Mouse (Mus musculus) forebrain, embryonic 13.5 days (tissue): ENCODE measurements around the gene Spata13. TPM values are rescaled to one million over a fixed set of nuclear protein-coding genes. Genes with fewer than 3 reads are reported as not detected.

ENCODE experiments used
- ATAC-seq: fragments of 200-750 bp; cut with Nextera tagmentation; 2 replicates; pipeline ENCODE4 v1.8.0; 2017
- H3K27ac ChIP-seq: fragments of 300-500 bp; sonication (generic); 2 replicates; pipeline ENCODE4 v1.5.1; 2015; ENCODE audit warnings: inconsistent platforms, mild to moderate bottlenecking, moderate library complexity
- H3K27me3 ChIP-seq: fragments of 300-500 bp; sonication (generic); 2 replicates; pipeline ENCODE4 v1.6.1; 2015; ENCODE audit warnings: mild to moderate bottlenecking, inconsistent platforms
- H3K36me3 ChIP-seq: fragments of 300-500 bp; sonication (generic); 2 replicates; pipeline ENCODE4 v1.6.1; 2015; ENCODE audit warnings: mild to moderate bottlenecking, inconsistent platforms; ENCODE audit not compliant: poor library complexity, severe bottlenecking
- H3K4me1 ChIP-seq: fragments of 300-500 bp; sonication (generic); 2 replicates; pipeline ENCODE4 v1.6.1; 2015; ENCODE audit warnings: inconsistent platforms
- H3K4me2 ChIP-seq: fragments of 300-500 bp; sonication (generic); 2 replicates; pipeline ENCODE4 v1.6.1; 2015; ENCODE audit warnings: inconsistent platforms, mild to moderate bottlenecking, moderate library complexity
- H3K4me3 ChIP-seq: fragments of 300-500 bp; sonication (generic); 2 replicates; pipeline ENCODE4 v1.5.1; 2015; ENCODE audit warnings: mild to moderate bottlenecking, inconsistent platforms
- H3K9ac ChIP-seq: fragments of 300-500 bp; sonication (generic); 2 replicates; pipeline ENCODE4 v1.6.1; 2015; ENCODE audit warnings: mild to moderate bottlenecking, inconsistent platforms
- H3K9me3 ChIP-seq: fragments of 300-500 bp; sonication (generic); replicated peaks from 2 replicates; pipeline ENCODE4 v1.6.1; 2016; ENCODE audit warnings: inconsistent platforms
- WGBS: fragments of 180-500 bp; shearing (Covaris S2); methylation state at CpG from one replicate; pipeline ENCODE4 v1.1.7; 2015; 5-methylcytosine and 5-hydroxymethylcytosine counted together
- polyA plus RNA-seq: library from polyadenylated mRNA; unstranded; fragments of >200 nt; fragmentation: Nextera tagmentation; extraction: Ambion mirVana; gene quantifications from 2 replicates; pipeline ENCODE4 v1.2.1, GENCODE M21; 2015

Gene Spata13
- polyA plus RNA-seq, 1 experiment from 2014 or later, result 83.0 TPM

- Histone ChIP-seq H3K27me3 (no peaks in the 10 kb centered on the region), H3K9me3 (no peaks in the 10 kb centered on the region), H3K9ac (no peak overlapping the region), H3K4me1 (no peaks in the 10 kb centered on the region), H3K27ac (no peak overlapping the region), H3K4me3 (no peak overlapping the region), H3K36me3 (no peaks in the 10 kb centered on the region), H3K4me2 (no peak overlapping the region)
- 74% methylated on average over 9 of the region's 9 CpGs for WGBS
- ATAC-seq, result no peak
Measured at GRCm38 (mm10) chr14:60621076-60621475, 12.7 kb upstream of the Spata13 start.

- Histone ChIP-seq H3K36me3 (no peaks in the 10 kb centered on the region), H3K4me2 (no peak overlapping the region), H3K27ac (no peak overlapping the region), H3K4me1 (no peaks in the 10 kb centered on the region), H3K9ac (no peak overlapping the region), H3K4me3 (no peak overlapping the region), H3K9me3 (no peaks in the 10 kb centered on the region), H3K27me3 (no peaks in the 10 kb centered on the region)
- no peak for ATAC-seq
- 87% methylated on average over 6 of the region's 6 CpGs for WGBS
Measured at GRCm38 (mm10) chr14:60625486-60625885, 8.3 kb upstream of the Spata13 start.

- ATAC-seq, result no peak
- no peak overlapping the region for H3K9ac ChIP-seq
- H3K27ac ChIP-seq, result no peak overlapping the region
- no peaks in the 10 kb centered on the region for H3K36me3 ChIP-seq
- no peak overlapping the region for H3K4me3 ChIP-seq
- 0 out of 2 replicates have a peak, but pooled peaks cover 6% of the 10 kb centered on the region for H3K4me1 ChIP-seq
- no peaks in the 10 kb centered on the region for H3K27me3 ChIP-seq
- 78% methylated on average over 9 of the region's 9 CpGs for WGBS
- H3K9me3 ChIP-seq, result no peaks in the 10 kb centered on the region
- H3K4me2 ChIP-seq, result no peak overlapping the region
Measured at GRCm38 (mm10) chr14:60629887-60630460, 3.8 kb upstream of the Spata13 start.

- Histone ChIP-seq H3K27ac (no peak overlapping the region), H3K4me1 (peaks cover 15% of the 10 kb centered on the region), H3K4me3 (no peak overlapping the region), H3K36me3 (no peaks in the 10 kb centered on the region), H3K9ac (no peak overlapping the region), H3K9me3 (no peaks in the 10 kb centered on the region), H3K27me3 (no peaks in the 10 kb centered on the region), H3K4me2 (no peak overlapping the region)
- ATAC-seq, result no peak
- WGBS, result 90% methylated on average over 4 of the region's 4 CpGs
Measured at GRCm38 (mm10) chr14:60630981-60631380, 2.8 kb upstream of the Spata13 start.

- under 1% methylated on average over 43 of the region's 45 CpGs for WGBS
- peaks cover 6% of the 10 kb centered on the region for H3K36me3 ChIP-seq
- H3K4me2 ChIP-seq, result peak overlapping the region; percentile 92
- no peaks in the 10 kb centered on the region for H3K9me3 ChIP-seq
- no peaks in the 10 kb centered on the region for H3K27me3 ChIP-seq
- peaks cover 56% of the 10 kb centered on the region for H3K4me1 ChIP-seq
- H3K9ac ChIP-seq, result peak overlapping the region; percentile 90
- peak overlapping the region; percentile 83 for H3K4me3 ChIP-seq
- no peak; the same call in 1 of the 2 replicates for ATAC-seq
- peak overlapping the region; percentile 84 for H3K27ac ChIP-seq
Measured at GRCm38 (mm10) chr14:60634877-60635771, 1.3 kb downstream of the Spata13 start.

GRCm38 (mm10) chr14:60635911-60636607 is 2.3 kb downstream of the Spata13 start:
- Histone ChIP-seq H3K27ac (peak overlapping the region; percentile 58; the same call in 1 of the 2 replicates), H3K9me3 (no peaks in the 10 kb centered on the region), H3K4me3 (peak overlapping the region; percentile 83), H3K4me2 (peak overlapping the region; percentile 92), H3K9ac (peak overlapping the region; percentile 90), H3K36me3 (peaks cover 6% of the 10 kb centered on the region), H3K27me3 (no peaks in the 10 kb centered on the region), H3K4me1 (peaks cover 64% of the 10 kb centered on the region)
- 4% methylated on average over 14 of the region's 14 CpGs for WGBS
- no peak for ATAC-seq

GRCm38 (mm10) chr14:60636608-60636980 is 2.8 kb downstream of the Spata13 start:
- H3K27me3 ChIP-seq, result no peaks in the 10 kb centered on the region
- 0 out of 2 replicates have a peak overlapping the region, but pooled peaks have one; percentile 58 for H3K27ac ChIP-seq
- H3K4me3 ChIP-seq, result peak overlapping the region; percentile 83
- H3K36me3 ChIP-seq, result peaks cover 6% of the 10 kb centered on the region
- peak overlapping the region; percentile 90 for H3K9ac ChIP-seq
- H3K4me1 ChIP-seq, result peaks cover 69% of the 10 kb centered on the region
- H3K9me3 ChIP-seq, result no peaks in the 10 kb centered on the region
- peak overlapping the region; percentile 92 for H3K4me2 ChIP-seq
- no peak for ATAC-seq
- WGBS, result 12% methylated on average over 2 of the region's 2 CpGs

GRCm38 (mm10) chr14:60636996-60637395 is 3.2 kb downstream of the Spata13 start:
- 30% methylated on average over 9 of the region's 9 CpGs for WGBS
- Histone ChIP-seq H3K36me3 (peaks cover 6% of the 10 kb centered on the region), H3K27ac (0 out of 2 replicates have a peak overlapping the region, but pooled peaks have one; percentile 58), H3K4me1 (peaks cover 73% of the 10 kb centered on the region), H3K9me3 (no peaks in the 10 kb centered on the region), H3K27me3 (no peaks in the 10 kb centered on the region), H3K9ac (peak overlapping the region; percentile 90), H3K4me2 (peak overlapping the region; percentile 92), H3K4me3 (peak overlapping the region; percentile 83)
- ATAC-seq, result no peak

GRCm38 (mm10) chr14:60638159-60638558 is 4.4 kb downstream of the Spata13 start:
- H3K4me3 ChIP-seq, result peak overlapping the region; percentile 83
- peaks cover 6% of the 10 kb centered on the region for H3K36me3 ChIP-seq
- no peak overlapping the region for H3K9ac ChIP-seq
- H3K4me2 ChIP-seq, result peak overlapping the region; percentile 92
- H3K27ac ChIP-seq, result no peak overlapping the region
- no peak for ATAC-seq
- H3K27me3 ChIP-seq, result no peaks in the 10 kb centered on the region
- H3K9me3 ChIP-seq, result no peaks in the 10 kb centered on the region
- peaks cover 85% of the 10 kb centered on the region for H3K4me1 ChIP-seq
- WGBS, result 65% methylated on average over 8 of the region's 8 CpGs

GRCm38 (mm10) chr14:60639195-60639594 is 5.4 kb downstream of the Spata13 start:
- no peak for ATAC-seq
- Histone ChIP-seq H3K4me3 (no peak overlapping the region), H3K9ac (no peak overlapping the region), H3K9me3 (no peaks in the 10 kb centered on the region), H3K27me3 (no peaks in the 10 kb centered on the region), H3K36me3 (peaks cover 6% of the 10 kb centered on the region), H3K27ac (peak overlapping the region; percentile 7; the same call in 1 of the 2 replicates), H3K4me1 (peaks cover 89% of the 10 kb centered on the region), H3K4me2 (peak overlapping the region; percentile 92; the same call in 1 of the 2 replicates)
- 87% methylated on average over 9 of the region's 9 CpGs for WGBS

GRCm38 (mm10) chr14:60641120-60641519 is 7.3 kb downstream of the Spata13 start:
- H3K27me3 ChIP-seq, result no peaks in the 10 kb centered on the region
- peaks cover 9% of the 10 kb centered on the region for H3K36me3 ChIP-seq
- no peak overlapping the region for H3K4me3 ChIP-seq
- no peaks in the 10 kb centered on the region for H3K9me3 ChIP-seq
- H3K27ac ChIP-seq, result peak overlapping the region; percentile 55
- no peak overlapping the region for H3K9ac ChIP-seq
- peak overlapping the region; percentile 51 for H3K4me2 ChIP-seq
- no peak for ATAC-seq
- H3K4me1 ChIP-seq, result peaks cover 96% of the 10 kb centered on the region
- WGBS, result 63% methylated on average over 6 of the region's 6 CpGs

GRCm38 (mm10) chr14:60642131-60642530 is 8.3 kb downstream of the Spata13 start:
- peaks cover 94% of the 10 kb centered on the region for H3K4me1 ChIP-seq
- peaks cover 9% of the 10 kb centered on the region for H3K36me3 ChIP-seq
- no peaks in the 10 kb centered on the region for H3K27me3 ChIP-seq
- H3K27ac ChIP-seq, result peak overlapping the region; percentile 93
- H3K9ac ChIP-seq, result peak overlapping the region; percentile 45; the same call in 1 of the 2 replicates
- peak overlapping the region; percentile 51 for H3K4me2 ChIP-seq
- WGBS, result 64% methylated on average over 1 of the region's 1 CpGs
- no peak overlapping the region for H3K4me3 ChIP-seq
- H3K9me3 ChIP-seq, result no peaks in the 10 kb centered on the region
- ATAC-seq, result no peak
